Mouse (Mus musculus) embryonic facial prominence, embryonic 11.5 days (tissue): Measurements from ENCODE around the gene Tspear. TPM values are rescaled to one million over a fixed set of nuclear protein-coding genes. Genes with fewer than 3 reads are reported as not detected.

Experiments
- ATAC-seq: fragments of 200-750 bp; cut with Nextera tagmentation; replicated peaks from 2 replicates; pipeline ENCODE4 v1.8.0; 2017; ENCODE audit warnings: low read depth; ENCODE audit not compliant: insufficient number of reproducible peaks, low FRiP score, low TSS enrichment
- DNase-seq: peaks from one replicate; pipeline ENCODE4 v3.0.0-alpha.2; 2015; ENCODE audit warnings: low spot score
- H3K27ac ChIP-seq: fragments of 300-500 bp; sonication (generic); replicated peaks from 2 replicates; pipeline ENCODE4 v1.5.1; 2014; ENCODE audit warnings: mild to moderate bottlenecking, low read depth, low read length, control low read depth
- H3K27me3 ChIP-seq: fragments of 300-500 bp; sonication (generic); 2 replicates; pipeline ENCODE4 v1.6.1; 2014; ENCODE audit warnings: mild to moderate bottlenecking, low read length, moderate library complexity, mixed read lengths; ENCODE audit not compliant: control insufficient read depth, insufficient read depth
- H3K36me3 ChIP-seq: fragments of 300-500 bp; sonication (generic); replicated peaks from 2 replicates; pipeline ENCODE4 v1.6.1; 2014; ENCODE audit warnings: low read depth, mild to moderate bottlenecking, low read length, moderate library complexity, mixed read lengths; ENCODE audit not compliant: control insufficient read depth, insufficient read depth
- H3K4me1 ChIP-seq: fragments of 300-500 bp; sonication (generic); 2 replicates; pipeline ENCODE4 v1.6.1; 2014; ENCODE audit warnings: low read length, mixed read lengths; ENCODE audit not compliant: control insufficient read depth, insufficient read depth
- H3K4me2 ChIP-seq: fragments of 300-500 bp; sonication (generic); 2 replicates; pipeline ENCODE4 v1.6.1; 2014; ENCODE audit warnings: low read depth, mild to moderate bottlenecking, control low read depth, low read length, moderate library complexity
- H3K4me3 ChIP-seq: fragments of 300-500 bp; sonication (generic); 2 replicates; pipeline ENCODE4 v1.5.1; 2014; ENCODE audit warnings: low read depth, low read length, control low read depth
- H3K9ac ChIP-seq: fragments of 300-500 bp; sonication (generic); replicated peaks from 2 replicates; pipeline ENCODE4 v1.6.1; 2014; ENCODE audit warnings: mild to moderate bottlenecking, control low read depth, low read length
- H3K9me3 ChIP-seq: fragments of 300-500 bp; sonication (generic); replicated peaks from 2 replicates; pipeline ENCODE4 v1.6.1; 2016; ENCODE audit warnings: mild to moderate bottlenecking, low read length, inconsistent platforms, mixed read lengths; ENCODE audit not compliant: control insufficient read depth
- WGBS: fragments of 180-500 bp; shearing (Covaris S2); extraction: QIAGEN DNeasy Blood & Tissue Kit; methylation state at CpG from one replicate; pipeline ENCODE4 v1.1.7; 2014; 5-methylcytosine and 5-hydroxymethylcytosine counted together
- polyA plus RNA-seq: library from polyadenylated mRNA; unstranded; fragments of >200 nt; fragmentation: Nextera tagmentation; extraction: Ambion mirVana; gene quantifications from 2 replicates; pipeline ENCODE4 v1.2.1, GENCODE M21; 2014

Gene Tspear
- polyA plus RNA-seq, 1 experiment from 2014 or later = 0.39 TPM

- H3K36me3 ChIP-seq = no peaks in the 10 kb centered on the region
- DNase-seq = peak; percentile 61
- peak overlapping the region; percentile 5; the same call in 1 of the 2 replicates for H3K4me3 ChIP-seq
- H3K27ac ChIP-seq = no peak overlapping the region
- peak overlapping the region; percentile 21; the same call in 1 of the 2 replicates for H3K4me2 ChIP-seq
- ATAC-seq = peak; percentile 71
- H3K4me1 ChIP-seq = no peaks in the 10 kb centered on the region
- whole genome bisulfite sequencing = 37% methylated on average over 14 of the region's 14 CpGs
- no peak overlapping the region for H3K9ac ChIP-seq
- no peaks in the 10 kb centered on the region for H3K27me3 ChIP-seq
- no peaks in the 10 kb centered on the region for H3K9me3 ChIP-seq
These were observed 177.8 kb downstream of the Tspear start for GRCm38 (mm10) chr10:77864067-77864761.

- no peak for DNase-seq
- H3K4me3 ChIP-seq = peak overlapping the region; percentile 5; the same call in 1 of the 2 replicates
- no peak overlapping the region for H3K9ac ChIP-seq
- no peaks in the 10 kb centered on the region for H3K36me3 ChIP-seq
- H3K4me1 ChIP-seq = no peaks in the 10 kb centered on the region
- WGBS = 48% methylated on average over 11 of the region's 11 CpGs
- peak overlapping the region; percentile 21; the same call in 1 of the 2 replicates for H3K4me2 ChIP-seq
- H3K27me3 ChIP-seq = no peaks in the 10 kb centered on the region
- H3K9me3 ChIP-seq = no peaks in the 10 kb centered on the region
- no peak overlapping the region for H3K27ac ChIP-seq
- ATAC-seq = no peak; the same call in 1 of the 2 replicates
These were observed 178.4 kb downstream of the Tspear start for GRCm38 (mm10) chr10:77864762-77865143.

- Histone ChIP-seq H3K9me3 (no peaks in the 10 kb centered on the region), H3K4me1 (no peaks in the 10 kb centered on the region), H3K9ac (no peak overlapping the region), H3K27ac (no peak overlapping the region), H3K4me3 (no peak overlapping the region), H3K36me3 (no peaks in the 10 kb centered on the region), H3K4me2 (no peak overlapping the region), H3K27me3 (no peaks in the 10 kb centered on the region)
- 17% methylated on average over 1 of the region's 1 CpGs for WGBS
- ATAC-seq = no peak
- peak; percentile 36 for DNase-seq
These were observed 181.2 kb downstream of the Tspear start for GRCm38 (mm10) chr10:77867546-77867945.

- 80% methylated on average over 7 of the region's 7 CpGs for WGBS
- DNase-seq (no peak), ATAC-seq (no peak)
- Histone ChIP-seq H3K4me1 (no peaks in the 10 kb centered on the region), H3K27ac (no peak overlapping the region), H3K4me3 (no peak overlapping the region), H3K9me3 (no peaks in the 10 kb centered on the region), H3K36me3 (no peaks in the 10 kb centered on the region), H3K9ac (no peak overlapping the region), H3K27me3 (no peaks in the 10 kb centered on the region), H3K4me2 (no peak overlapping the region)
These were observed 183.3 kb downstream of the Tspear start for GRCm38 (mm10) chr10:77869651-77870050.

GRCm38 (mm10) chr10:77878985-77879384 is 192.6 kb downstream of the Tspear start:
- Histone ChIP-seq H3K27ac (no peak overlapping the region), H3K4me2 (no peak overlapping the region), H3K4me1 (no peaks in the 10 kb centered on the region), H3K4me3 (no peak overlapping the region), H3K27me3 (no peaks in the 10 kb centered on the region), H3K36me3 (no peaks in the 10 kb centered on the region), H3K9me3 (no peaks in the 10 kb centered on the region), H3K9ac (no peak overlapping the region)
- DNase-seq = peak; percentile 7
- 58% methylated on average over 6 of the region's 6 CpGs for WGBS
- ATAC-seq = no peak

GRCm38 (mm10) chr10:77880305-77880704 is 193.9 kb downstream of the Tspear start:
- no peak for ATAC-seq
- H3K4me3 ChIP-seq = no peak overlapping the region
- no peak overlapping the region for H3K9ac ChIP-seq
- H3K9me3 ChIP-seq = no peaks in the 10 kb centered on the region
- WGBS = 77% methylated on average over 3 of the region's 3 CpGs
- H3K4me2 ChIP-seq = no peak overlapping the region
- no peak overlapping the region for H3K27ac ChIP-seq
- H3K27me3 ChIP-seq = no peaks in the 10 kb centered on the region
- H3K4me1 ChIP-seq = no peaks in the 10 kb centered on the region
- no peak for DNase-seq
- H3K36me3 ChIP-seq = no peaks in the 10 kb centered on the region

GRCm38 (mm10) chr10:77882553-77882952 is 196.2 kb downstream of the Tspear start:
- Histone ChIP-seq H3K4me3 (no peak overlapping the region), H3K4me1 (no peaks in the 10 kb centered on the region), H3K27ac (no peak overlapping the region), H3K9me3 (no peaks in the 10 kb centered on the region), H3K4me2 (no peak overlapping the region), H3K36me3 (no peaks in the 10 kb centered on the region), H3K9ac (no peak overlapping the region), H3K27me3 (no peaks in the 10 kb centered on the region)
- 81% methylated on average over 5 of the region's 5 CpGs for WGBS
- ATAC-seq = no peak
- DNase-seq = no peak

- 52% methylated on average over 12 of the region's 12 CpGs for WGBS
- Histone ChIP-seq H3K36me3 (no peaks in the 10 kb centered on the region), H3K9me3 (no peaks in the 10 kb centered on the region), H3K4me1 (no peaks in the 10 kb centered on the region), H3K4me2 (no peak overlapping the region), H3K27ac (no peak overlapping the region), H3K4me3 (no peak overlapping the region), H3K27me3 (no peaks in the 10 kb centered on the region), H3K9ac (no peak overlapping the region)
- DNase-seq = peak; percentile 49
- ATAC-seq = no peak
These were observed 199.8 kb downstream of the Tspear start for GRCm38 (mm10) chr10:77886007-77886747.
